ENCODE assay signal across 10 mouse cellular contexts in genomic region chr12:31005010-31005409, GRCm38 (mm10).
DNase-seq lines count a peak whose midpoint lies in the region; ATAC-seq lines count a peak whose summit lies in the region.
"Had no signal": no experiment of that assay in that cellular context is flagged by ENCODE, and none has a peak within 500 bp of the region (broad histone marks: within the 10 kb centered on the region; RNA-seq: fewer than 3 reads in every experiment).

No protein-coding gene starts in this region.

- no peak overlapping the region for H3K27ac ChIP-seq in midbrain, embryonic 10.5 days (replicated peaks)
- H3K27ac ChIP-seq in midbrain, embryonic 16.5 days (ENCODE audit: low read length) = no peak overlapping the region
- no peak overlapping the region for H3K27ac ChIP-seq in forebrain, embryonic 15.5 days (replicated peaks)
- no peak overlapping the region for H3K27ac ChIP-seq in intestine, embryonic 16.5 days (ENCODE audit: low read length)
- H3K27ac ChIP-seq in midbrain, embryonic 14.5 days (replicated peaks; ENCODE audit: low read depth, low read length) = no peak overlapping the region
- H3K27ac ChIP-seq in stomach, embryonic 16.5 days (ENCODE audit: low read length) = no peak overlapping the region
- H3K27ac ChIP-seq: embryonic facial prominence, embryonic 12.5 days; neural tube, embryonic 13.5 days had no signal

- H3K27me3 ChIP-seq in midbrain, embryonic 10.5 days (ENCODE audit: low read depth, poor library complexity, severe bottlenecking) = no peaks in the 10 kb centered on the region
- no peaks in the 10 kb centered on the region for H3K27me3 ChIP-seq in midbrain, embryonic 16.5 days (ENCODE audit: control insufficient read depth, insufficient read depth, low read depth, low read length)
- H3K27me3 ChIP-seq in forebrain, embryonic 15.5 days = no peaks in the 10 kb centered on the region
- H3K27me3 ChIP-seq in intestine, embryonic 16.5 days (replicated peaks; ENCODE audit: control insufficient read depth, insufficient read depth, low read length) = no peaks in the 10 kb centered on the region
- H3K27me3 ChIP-seq in midbrain, embryonic 14.5 days (ENCODE audit: control insufficient read depth, insufficient read depth, low read length) = no peaks in the 10 kb centered on the region
- H3K27me3 ChIP-seq in stomach, embryonic 16.5 days (ENCODE audit: control insufficient read depth, insufficient read depth, low read length) = no peaks in the 10 kb centered on the region
- H3K27me3 ChIP-seq: embryonic facial prominence, embryonic 12.5 days; neural tube, embryonic 13.5 days had no signal

- H3K4me3 ChIP-seq in midbrain, embryonic 10.5 days = no peak overlapping the region
- no peak overlapping the region for H3K4me3 ChIP-seq in midbrain, embryonic 16.5 days (ENCODE audit: low read depth, low read length)
- no peak overlapping the region for H3K4me3 ChIP-seq in forebrain, embryonic 15.5 days
- no peak overlapping the region for H3K4me3 ChIP-seq in intestine, embryonic 16.5 days (ENCODE audit: low read length)
- H3K4me3 ChIP-seq in midbrain, embryonic 14.5 days (replicated peaks; ENCODE audit: low read depth, low read length) = no peak overlapping the region
- H3K4me3 ChIP-seq in stomach, embryonic 16.5 days (replicated peaks; ENCODE audit: low read length) = no peak overlapping the region
- H3K4me3 ChIP-seq: embryonic facial prominence, embryonic 12.5 days; neural tube, embryonic 13.5 days had no signal

- H3K9ac ChIP-seq in midbrain, embryonic 16.5 days (ENCODE audit: low read depth, low read length) = no peak overlapping the region
- H3K9ac ChIP-seq in forebrain, embryonic 15.5 days (replicated peaks) = no peak overlapping the region
- no peak overlapping the region for H3K9ac ChIP-seq in intestine, embryonic 16.5 days (ENCODE audit: low read depth, low read length)
- H3K9ac ChIP-seq in midbrain, embryonic 14.5 days (replicated peaks; ENCODE audit: low read length) = no peak overlapping the region
- H3K9ac ChIP-seq in stomach, embryonic 16.5 days (ENCODE audit: low read length) = no peak overlapping the region
- H3K9ac ChIP-seq: embryonic facial prominence, embryonic 12.5 days; neural tube, embryonic 13.5 days had no signal

- intact Hi-C loops in left cerebral cortex, postnatal 10 days (cut with DNase I) = no loop called here

- H3K4me1 ChIP-seq in midbrain, embryonic 10.5 days = no peaks in the 10 kb centered on the region
- no peaks in the 10 kb centered on the region for H3K4me1 ChIP-seq in midbrain, embryonic 16.5 days (ENCODE audit: control insufficient read depth, insufficient read depth, low read length)
- H3K4me1 ChIP-seq in forebrain, embryonic 15.5 days = no peaks in the 10 kb centered on the region
- H3K4me1 ChIP-seq in intestine, embryonic 16.5 days (ENCODE audit: control insufficient read depth, insufficient read depth, low read length) = no peaks in the 10 kb centered on the region
- H3K4me1 ChIP-seq in midbrain, embryonic 14.5 days (ENCODE audit: control insufficient read depth, insufficient read depth, low read length) = no peaks in the 10 kb centered on the region
- no peaks in the 10 kb centered on the region for H3K4me1 ChIP-seq in stomach, embryonic 16.5 days (ENCODE audit: control insufficient read depth, insufficient read depth, low read length)
- H3K4me1 ChIP-seq: embryonic facial prominence, embryonic 12.5 days; neural tube, embryonic 13.5 days had no signal

- peak; percentile 70 for DNase-seq in midbrain, embryonic 10.5 days (ENCODE audit: low spot score)
- peak; percentile 70 for DNase-seq in c-Kit-negative CD71-positive TER-119-positive erythroid progenitor cells, embryonic 14.5 days (ENCODE audit: low read depth, low spot score)
- peak; percentile 74 to 79 for DNase-seq in left cerebral cortex, postnatal 10 days (ENCODE audit: extremely low spot score in 1 of 2, low spot score in 2 of 2)
- peak; percentile 87 for DNase-seq in midbrain, embryonic 14.5 days

- 23% methylated on average over 3 of the region's 3 CpGs for WGBS in midbrain, embryonic 10.5 days
- WGBS in midbrain, embryonic 16.5 days = 21% methylated on average over 3 of the region's 3 CpGs
- 24% methylated on average over 3 of the region's 3 CpGs for WGBS in forebrain, embryonic 15.5 days
- WGBS in intestine, embryonic 16.5 days = 20% methylated on average over 3 of the region's 3 CpGs
- 23% methylated on average over 3 of the region's 3 CpGs for WGBS in midbrain, embryonic 14.5 days
- 23% methylated on average over 3 of the region's 3 CpGs for WGBS in stomach, embryonic 16.5 days

- H3K36me3 ChIP-seq in midbrain, embryonic 10.5 days = no peaks in the 10 kb centered on the region
- no peaks in the 10 kb centered on the region for H3K36me3 ChIP-seq in midbrain, embryonic 16.5 days (ENCODE audit: control insufficient read depth, insufficient read depth, low read length)
- no peaks in the 10 kb centered on the region for H3K36me3 ChIP-seq in forebrain, embryonic 15.5 days
- H3K36me3 ChIP-seq in intestine, embryonic 16.5 days (ENCODE audit: control insufficient read depth, insufficient read depth, low read length) = no peaks in the 10 kb centered on the region
- H3K36me3 ChIP-seq in midbrain, embryonic 14.5 days (ENCODE audit: control insufficient read depth, insufficient read depth, low read length) = no peaks in the 10 kb centered on the region
- H3K36me3 ChIP-seq in stomach, embryonic 16.5 days (ENCODE audit: control insufficient read depth, insufficient read depth, low read length) = no peaks in the 10 kb centered on the region
- H3K36me3 ChIP-seq: embryonic facial prominence, embryonic 12.5 days; neural tube, embryonic 13.5 days had no signal

- no peak overlapping the region for H3K4me2 ChIP-seq in midbrain, embryonic 16.5 days (ENCODE audit: low read length)
- H3K4me2 ChIP-seq in forebrain, embryonic 15.5 days (replicated peaks) = no peak overlapping the region
- H3K4me2 ChIP-seq in intestine, embryonic 16.5 days (ENCODE audit: low read depth, low read length) = no peak overlapping the region
- H3K4me2 ChIP-seq in midbrain, embryonic 14.5 days (ENCODE audit: low read length) = no peak overlapping the region
- no peak overlapping the region for H3K4me2 ChIP-seq in stomach, embryonic 16.5 days (ENCODE audit: low read depth, low read length)
- H3K4me2 ChIP-seq: embryonic facial prominence, embryonic 12.5 days; neural tube, embryonic 13.5 days had no signal

- H3K9me3 ChIP-seq in midbrain, embryonic 10.5 days (replicated peaks) = no peaks in the 10 kb centered on the region
- H3K9me3 ChIP-seq in midbrain, embryonic 16.5 days (replicated peaks; ENCODE audit: control insufficient read depth, low read length, poor library complexity, severe bottlenecking) = no peaks in the 10 kb centered on the region
- no peaks in the 10 kb centered on the region for H3K9me3 ChIP-seq in forebrain, embryonic 15.5 days
- no peaks in the 10 kb centered on the region for H3K9me3 ChIP-seq in intestine, embryonic 16.5 days (ENCODE audit: control insufficient read depth, low read length)
- H3K9me3 ChIP-seq in midbrain, embryonic 14.5 days (ENCODE audit: control insufficient read depth, low read length) = no peaks in the 10 kb centered on the region
- no peaks in the 10 kb centered on the region for H3K9me3 ChIP-seq in stomach, embryonic 16.5 days (replicated peaks; ENCODE audit: control insufficient read depth, low read length)
- H3K9me3 ChIP-seq: embryonic facial prominence, embryonic 12.5 days; neural tube, embryonic 13.5 days had no signal

- no peak for ATAC-seq in midbrain, embryonic 16.5 days
- ATAC-seq in forebrain, embryonic 15.5 days (replicated peaks) = peak; percentile 72; the same call in 1 of the 2 replicates
- peak; percentile 71; the same call in 1 of the 2 replicates for ATAC-seq in intestine, embryonic 16.5 days
- no peak for ATAC-seq in midbrain, embryonic 14.5 days (ENCODE audit: low FRiP score, low TSS enrichment)
- peak; percentile 71; the same call in 1 of the 2 replicates for ATAC-seq in stomach, embryonic 16.5 days (ENCODE audit: insufficient read depth, low FRiP score)

Comparison
In these comparisons a context has a peak if more than half of its experiments do, and no peak if none do; other contexts are left out.
1. ATAC-seq: peak in forebrain, embryonic 15.5 days (single experiment), intestine, embryonic 16.5 days (single experiment) and stomach, embryonic 16.5 days (single experiment); none in midbrain, embryonic 16.5 days (single experiment) and midbrain, embryonic 14.5 days (single experiment).
2. Peak in every context shown above with its lines, with median percentiles within 50 percentile points of each other: DNase-seq.